Mouse (Mus musculus) megakaryocyte, embryonic 14.5 days (primary cell): ENCODE data around the gene Csmd2. TPM values are rescaled to one million over a fixed set of nuclear protein-coding genes. Genes with fewer than 3 reads are reported as not detected.

Source experiments
- H3K27me3 ChIP-seq: replicated peaks from 2 replicates; pipeline ENCODE3; 2012; ENCODE audit warnings: inconsistent platforms
- H3K36me3 ChIP-seq: replicated peaks from 2 replicates; pipeline ENCODE3; 2012; ENCODE audit warnings: low read length, inconsistent platforms, mixed read lengths
- H3K4me1 ChIP-seq: 2 replicates; pipeline ENCODE4 v1.6.1; 2012; ENCODE audit warnings: inconsistent platforms
- H3K4me3 ChIP-seq: replicated peaks from 2 replicates; pipeline ENCODE3; 2012; ENCODE audit warnings: moderate library complexity, mild to moderate bottlenecking, inconsistent platforms
- H3K9me3 ChIP-seq: 2 replicates; pipeline ENCODE4 v1.6.1; 2012; ENCODE audit warnings: inconsistent platforms
- FLI1 ChIP-seq: IDR thresholded peaks from 2 replicates; pipeline ENCODE4 v1.6.1; 2012; ENCODE audit warnings: low read length, inconsistent platforms, mixed read lengths
- GATA1 ChIP-seq: IDR thresholded peaks from 3 replicates; pipeline ENCODE4 v1.6.1; 2012; ENCODE audit warnings: mixed read lengths, low read length, inconsistent platforms, borderline replicate concordance
- polyA plus RNA-seq: library from polyadenylated mRNA; stranded (reverse); fragments of >175 nt; gene quantifications from 2 replicates; pipeline ENCODE4 v1.2.3, GENCODE M21; 2012; ENCODE audit warnings: low replicate concordance; ENCODE audit not compliant: insufficient read depth

Csmd2 gene
- not detected in 2 replicates for polyA plus RNA-seq

DNA sequence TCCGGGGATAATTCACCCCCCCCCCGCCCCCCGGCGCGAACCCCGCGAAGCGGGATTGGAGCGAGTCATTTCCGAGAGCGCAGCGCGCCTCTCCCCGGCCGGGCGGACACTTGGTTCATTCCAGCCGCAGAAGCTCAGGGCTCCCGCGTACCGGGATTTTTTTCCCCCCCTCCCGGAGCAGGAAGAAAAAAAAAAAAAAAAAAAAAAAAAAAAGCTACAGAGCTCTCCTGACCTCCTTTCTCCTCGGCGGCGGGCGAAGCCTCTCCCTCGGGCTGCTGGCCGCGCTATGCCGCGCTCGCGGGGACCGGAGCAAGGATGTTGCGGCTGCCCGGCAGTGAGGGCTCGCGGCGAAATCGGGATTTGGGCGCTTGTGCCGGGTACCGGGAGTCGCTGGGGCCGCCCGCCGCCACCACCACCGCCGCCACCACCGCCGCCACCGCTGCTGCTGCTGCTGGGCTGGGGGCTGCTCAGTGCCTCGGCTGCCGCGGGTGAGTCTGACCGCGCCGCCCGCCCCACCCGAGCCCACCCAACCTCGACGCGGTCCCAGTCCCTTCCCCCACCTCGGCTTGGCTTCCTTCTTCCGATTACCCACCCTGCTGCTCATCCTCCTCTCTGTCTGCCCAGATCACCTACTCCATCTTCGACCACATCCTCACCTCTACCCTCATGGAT is at the start of gene Csmd2:
Gene Csmd2 (plus strand): TSS at position 74 of the 672 bp plus-strand sequence.
- Histone ChIP-seq H3K36me3 (no peaks in the 10 kb centered on the region), H3K27me3 (peaks cover 53% of the 10 kb centered on the region), H3K4me1 (no peaks in the 10 kb centered on the region), H3K9me3 (peaks cover 15% of the 10 kb centered on the region; the same call in 1 of the 2 replicates), H3K4me3 (no peak within 1 kb of the TSS)
- TF ChIP-seq FLI1 (no peak), GATA1 (no peak)

DNA sequence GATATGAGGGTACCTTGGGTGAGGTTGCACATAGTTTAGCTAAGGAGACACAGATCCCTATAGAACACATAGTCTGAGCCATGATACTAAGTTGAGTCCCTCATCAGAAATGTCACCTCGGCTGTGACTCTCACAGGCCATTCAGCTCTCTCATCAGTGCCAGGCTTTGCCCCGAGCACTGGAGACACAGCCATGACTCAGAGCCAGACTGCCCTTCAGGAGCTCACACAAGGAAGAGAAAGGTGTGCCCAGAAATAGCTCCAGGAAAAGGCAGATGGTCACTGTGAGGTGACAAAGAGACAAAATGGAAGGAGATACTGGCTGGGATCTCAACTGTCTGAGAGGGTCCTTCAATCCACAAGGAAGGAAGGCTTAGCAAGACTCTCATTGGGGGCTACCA is 40.0 kb upstream of the Csmd2 start:
- Histone ChIP-seq H3K27me3 (no peaks in the 10 kb centered on the region), H3K4me3 (no peak overlapping the region), H3K9me3 (peaks cover 50% of the 10 kb centered on the region), H3K36me3 (no peaks in the 10 kb centered on the region), H3K4me1 (no peaks in the 10 kb centered on the region)
- no peak for TF ChIP-seq GATA1

DNA sequence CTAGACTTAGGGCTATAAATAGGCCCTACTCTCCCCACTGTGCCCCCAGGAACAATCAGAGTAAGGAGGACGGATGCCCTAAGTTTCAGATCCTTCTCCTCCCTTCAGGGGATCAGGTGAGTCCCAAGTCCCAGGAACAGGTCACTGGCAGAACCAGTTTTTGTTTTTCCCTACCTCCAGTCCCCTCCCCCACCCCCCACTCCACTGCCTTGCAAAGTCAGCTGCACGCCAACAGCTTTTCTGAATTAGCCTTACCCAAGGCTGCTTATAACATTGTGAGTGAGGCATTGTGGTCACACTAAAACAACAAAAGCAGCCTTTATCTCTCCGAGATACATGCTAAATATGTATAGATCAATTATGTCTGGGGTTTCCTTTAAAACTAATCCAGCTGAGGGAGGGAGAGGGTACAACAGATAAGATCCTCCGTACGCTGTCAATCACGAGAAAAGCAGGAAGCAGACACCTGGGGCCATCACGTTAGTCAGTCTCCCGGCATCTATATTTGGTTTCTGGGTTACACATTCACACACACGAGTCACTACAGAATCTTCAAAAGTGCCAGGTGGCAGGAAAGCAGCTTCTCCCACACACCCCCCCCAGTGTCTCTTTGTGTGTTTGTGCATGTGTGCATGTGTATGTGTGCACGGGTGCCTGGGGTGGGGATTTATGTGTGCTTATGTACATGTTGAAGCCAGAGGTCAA is 34.5 kb upstream of the Csmd2 start:
- Histone ChIP-seq H3K4me1 (no peaks in the 10 kb centered on the region), H3K4me3 (no peak overlapping the region), H3K36me3 (no peaks in the 10 kb centered on the region), H3K27me3 (no peaks in the 10 kb centered on the region), H3K9me3 (peaks cover 71% of the 10 kb centered on the region)
- TF ChIP-seq FLI1 (no peak), GATA1 (no peak)

DNA sequence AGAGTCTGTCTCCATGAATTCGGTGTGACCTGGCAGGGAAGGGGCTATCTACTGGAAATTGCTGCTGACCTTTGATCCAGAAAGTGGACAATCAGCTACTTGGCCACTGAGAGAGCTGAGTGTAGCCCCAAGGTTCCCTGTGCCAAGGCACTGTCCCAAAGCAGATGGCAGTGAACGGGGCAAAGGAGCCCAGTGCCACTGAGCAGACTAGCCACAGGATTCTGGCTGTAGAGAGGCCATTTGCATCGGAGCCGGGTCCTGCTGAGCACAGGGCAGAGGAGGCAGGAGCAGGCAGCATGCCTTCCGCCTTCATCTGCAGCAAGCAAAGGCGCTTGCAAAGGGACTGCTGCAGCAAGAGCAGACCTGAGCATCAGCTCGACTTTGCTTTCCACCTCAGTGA is 18.6 kb upstream of the Csmd2 start:
- Histone ChIP-seq H3K9me3 (peaks cover 9% of the 10 kb centered on the region; the same call in 1 of the 2 replicates), H3K4me3 (no peak overlapping the region), H3K27me3 (peaks cover 18% of the 10 kb centered on the region), H3K36me3 (no peaks in the 10 kb centered on the region), H3K4me1 (no peaks in the 10 kb centered on the region)
- TF ChIP-seq GATA1 (no peak), FLI1 (no peak)

DNA sequence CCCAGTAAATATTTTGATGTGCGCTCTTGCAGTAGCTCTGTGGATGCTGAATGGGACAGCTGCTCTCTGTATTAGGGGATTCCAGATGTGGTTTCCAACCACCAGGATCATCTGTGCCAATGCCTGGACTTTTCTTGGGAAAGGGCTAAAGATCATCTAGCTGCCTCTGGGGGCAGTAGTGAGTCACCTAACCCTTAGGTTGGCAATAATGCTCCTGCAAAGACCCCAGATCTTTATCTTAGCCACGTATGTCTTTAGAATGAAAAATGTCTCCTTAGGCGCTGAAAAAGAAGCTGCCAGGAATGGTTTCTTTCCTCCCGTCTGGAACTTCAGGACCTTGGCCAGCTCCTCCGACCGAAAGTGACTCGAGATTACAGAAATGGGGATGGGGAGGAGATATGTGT is 17.6 kb upstream of the Csmd2 start:
- Histone ChIP-seq H3K27me3 (peaks cover 18% of the 10 kb centered on the region), H3K9me3 (peaks cover 9% of the 10 kb centered on the region; the same call in 1 of the 2 replicates), H3K36me3 (no peaks in the 10 kb centered on the region), H3K4me1 (no peaks in the 10 kb centered on the region), H3K4me3 (no peak overlapping the region)
- TF ChIP-seq FLI1 (no peak), GATA1 (no peak)

DNA sequence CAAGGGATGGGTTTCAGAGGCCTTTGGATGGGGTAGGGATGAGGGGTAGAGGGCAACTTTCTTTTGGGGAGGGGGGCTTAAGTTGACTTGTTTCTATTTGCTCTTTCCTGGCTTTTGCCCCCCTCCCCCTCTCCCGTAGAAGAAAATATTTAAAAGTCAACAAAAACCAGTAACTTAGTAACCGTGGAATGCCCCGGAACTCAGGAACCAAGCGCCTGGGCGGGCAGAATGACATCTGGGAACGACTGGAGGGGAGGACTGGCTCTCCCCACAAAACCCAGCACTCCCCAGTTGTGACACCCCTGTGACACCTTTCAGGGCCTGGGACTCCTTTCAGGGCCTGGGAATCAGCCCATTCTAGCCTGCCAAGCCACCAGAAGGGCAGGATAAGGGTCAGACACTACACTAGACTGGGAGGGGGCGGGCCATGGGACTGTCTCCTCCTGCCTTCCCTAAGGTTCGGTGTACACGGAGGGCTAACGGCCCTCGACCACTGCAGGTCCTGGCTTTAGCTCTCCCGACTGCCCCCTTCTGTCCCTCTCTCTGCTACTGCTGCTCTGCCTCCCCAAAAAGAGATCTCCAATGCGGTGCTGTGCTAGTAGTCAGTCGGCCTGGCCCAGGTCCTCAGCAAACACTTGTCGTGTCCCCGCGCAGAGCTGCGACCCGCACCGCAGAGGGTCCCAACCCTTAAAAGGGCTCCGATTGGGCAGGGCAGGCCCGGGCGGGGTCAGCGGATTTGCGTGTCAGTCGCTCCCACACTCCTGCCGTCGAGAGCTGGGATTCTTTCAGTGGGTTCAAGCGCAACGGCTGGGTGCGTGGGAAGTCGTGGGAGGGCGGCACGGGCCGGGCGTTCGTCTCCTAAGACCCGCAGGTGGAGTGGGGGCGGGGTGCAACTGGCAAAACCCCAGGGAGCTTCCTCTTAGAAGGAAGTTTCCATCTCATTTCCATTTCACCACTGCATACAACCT is 16.5 kb upstream of the Csmd2 start, which contains the start of gene CK137956:
Gene CK137956 (minus strand): TSS at position 51 of the 968 bp plus-strand sequence.
- Histone ChIP-seq H3K27me3 (peaks cover 18% of the 10 kb centered on the region), H3K9me3 (peaks cover 9% of the 10 kb centered on the region; the same call in 1 of the 2 replicates), H3K4me3 (no peak within 1 kb of the TSS)

DNA sequence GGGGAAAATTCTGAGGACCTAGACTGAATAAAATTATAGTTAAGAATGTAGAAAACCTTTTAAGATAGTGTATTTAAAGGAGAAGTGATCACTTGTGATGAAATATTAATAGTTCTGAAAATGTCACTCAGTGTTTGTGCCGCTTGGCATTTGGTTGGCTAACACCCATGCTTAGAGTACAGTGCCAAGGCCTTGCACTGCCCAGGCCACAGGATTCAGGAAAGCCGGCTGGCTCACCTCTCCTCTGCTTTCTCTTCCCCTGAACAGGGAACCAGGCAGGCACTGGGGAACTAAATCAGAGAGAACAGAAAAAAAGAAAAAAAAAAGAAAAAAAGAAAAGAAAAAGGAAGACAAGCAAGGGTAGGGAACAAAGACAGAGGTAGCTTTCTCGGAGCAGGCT is 14.7 kb upstream of the Csmd2 start:
- Histone ChIP-seq H3K4me1 (no peaks in the 10 kb centered on the region), H3K27me3 (peaks cover 18% of the 10 kb centered on the region), H3K4me3 (no peak overlapping the region), H3K36me3 (no peaks in the 10 kb centered on the region), H3K9me3 (peaks cover 9% of the 10 kb centered on the region; the same call in 1 of the 2 replicates)
- TF ChIP-seq GATA1 (no peak), FLI1 (no peak)

More for the DNA sequence above, 16.5 kb upstream of the Csmd2 start, which contains the start of gene CK137956:
- Histone ChIP-seq H3K36me3 (no peaks in the 10 kb centered on the region), H3K4me1 (no peaks in the 10 kb centered on the region)
- TF ChIP-seq GATA1 (no peak), FLI1 (no peak)

DNA sequence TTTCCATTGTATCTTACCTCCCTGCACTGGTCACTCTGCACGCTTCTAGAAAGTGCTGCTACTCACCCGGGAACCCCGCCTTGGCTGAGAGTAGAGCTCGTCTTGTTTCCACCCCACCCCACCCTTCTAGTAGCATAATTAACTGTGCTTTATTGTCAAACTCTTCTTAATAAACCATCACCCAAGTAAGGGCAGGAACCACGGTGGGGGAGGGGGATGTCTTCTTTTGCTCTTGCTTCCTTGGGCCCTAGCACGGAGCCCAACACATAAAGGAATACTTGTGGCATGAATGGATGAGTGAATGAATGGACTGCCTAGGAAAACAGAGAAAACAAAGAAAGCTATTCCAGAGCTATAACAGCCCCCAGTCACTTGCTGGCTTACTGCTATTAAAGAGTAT is 6.5 kb upstream of the Csmd2 start:
- Histone ChIP-seq H3K4me1 (no peaks in the 10 kb centered on the region), H3K4me3 (no peak overlapping the region), H3K27me3 (peaks cover 13% of the 10 kb centered on the region), H3K9me3 (peaks cover 15% of the 10 kb centered on the region; the same call in 1 of the 2 replicates), H3K36me3 (no peaks in the 10 kb centered on the region)
- TF ChIP-seq FLI1 = no peak
- no peak for TF ChIP-seq GATA1

DNA sequence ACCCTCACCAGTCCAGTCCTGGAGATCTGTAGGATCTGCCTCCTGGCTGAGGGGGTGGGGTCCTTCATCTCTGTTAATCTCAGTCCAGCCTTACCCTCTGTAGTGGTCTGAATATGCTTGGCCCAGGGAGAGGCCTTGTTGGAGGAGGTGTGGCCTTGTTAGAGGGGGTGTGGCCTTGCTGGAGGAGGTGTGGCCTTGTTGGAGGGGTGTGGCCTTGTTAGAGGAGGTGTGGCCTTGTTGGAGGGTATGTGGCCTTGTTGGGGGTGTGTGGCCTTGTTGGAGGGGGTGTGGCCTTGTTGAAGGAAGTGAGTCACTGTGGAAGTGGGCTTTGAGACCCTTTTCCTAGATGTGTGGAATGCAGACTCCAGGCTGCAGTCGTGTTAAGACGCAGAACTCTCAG is 3.2 kb upstream of the Csmd2 start:
- peaks cover 15% of the 10 kb centered on the region; the same call in 1 of the 2 replicates for H3K9me3 ChIP-seq

More for the DNA sequence above, 3.2 kb upstream of the Csmd2 start:
- Histone ChIP-seq H3K36me3 (no peaks in the 10 kb centered on the region), H3K4me3 (no peak overlapping the region), H3K27me3 (peaks cover 45% of the 10 kb centered on the region), H3K4me1 (no peaks in the 10 kb centered on the region)
- TF ChIP-seq FLI1 (no peak), GATA1 (no peak)
